Mouse (Mus musculus) left cerebral cortex, adult 11 months (tissue): ENCODE data around the gene Pik3r5.

Experiments
- DNase-seq: peaks from one replicate; pipeline ENCODE4 v3.0.0; 2022; ENCODE audit warnings: low spot score

Pik3r5 gene

GRCm38 (mm10) chr11:68486093-68486492 lies 54.2 kb downstream of the Pik3r5 start:
- no peak for DNase-seq

- no peak for DNase-seq
Observed at GRCm38 (mm10) chr11:68487720-68488119, 55.8 kb downstream of the Pik3r5 start.

- no peak for DNase-seq
Observed at GRCm38 (mm10) chr11:68488256-68488824, 56.4 kb downstream of the Pik3r5 start.

GRCm38 (mm10) chr11:68489236-68489635 lies 57.3 kb downstream of the Pik3r5 start:
- DNase-seq, result no peak

- DNase-seq, result no peak
Observed at GRCm38 (mm10) chr11:68492592-68492991, 60.7 kb downstream of the Pik3r5 start.

- no peak for DNase-seq
Observed at GRCm38 (mm10) chr11:68493760-68494159, 61.8 kb downstream of the Pik3r5 start.

GRCm38 (mm10) chr11:68497081-68497480 lies 65.2 kb downstream of the Pik3r5 start:
- DNase-seq, result no peak

GRCm38 (mm10) chr11:68498517-68498916 lies 66.6 kb downstream of the Pik3r5 start:
- no peak for DNase-seq

GRCm38 (mm10) chr11:68498999-68499699 lies 67.2 kb downstream of the Pik3r5 start:
- DNase-seq, result no peak

GRCm38 (mm10) chr11:68500949-68501350 lies 69.0 kb downstream of the Pik3r5 start:
- no peak for DNase-seq

- DNase-seq, result no peak
Observed at GRCm38 (mm10) chr11:68502408-68502807, 70.5 kb downstream of the Pik3r5 start.

- no peak for DNase-seq
Observed at GRCm38 (mm10) chr11:68502902-68503629, 71.1 kb downstream of the Pik3r5 start, which contains the start of gene Pik3r6. Gene Pik3r6, plus strand, starts transcription at chr11:68503019.

- no peak for DNase-seq
Observed at GRCm38 (mm10) chr11:68504913-68505312, 73.0 kb downstream of the Pik3r5 start.

- no peak for DNase-seq
Observed at GRCm38 (mm10) chr11:68507246-68507645, 75.3 kb downstream of the Pik3r5 start.

GRCm38 (mm10) chr11:68508619-68509018 lies 76.7 kb downstream of the Pik3r5 start:
- no peak for DNase-seq

- no peak for DNase-seq
Observed at GRCm38 (mm10) chr11:68509194-68509593, 77.3 kb downstream of the Pik3r5 start.

- DNase-seq, result no peak
Observed at GRCm38 (mm10) chr11:68513969-68514368, 82.0 kb downstream of the Pik3r5 start.

GRCm38 (mm10) chr11:68519362-68519761 lies 87.4 kb downstream of the Pik3r5 start:
- no peak for DNase-seq

- DNase-seq, result no peak
Observed at GRCm38 (mm10) chr11:68519815-68520214, 87.9 kb downstream of the Pik3r5 start.

GRCm38 (mm10) chr11:68520439-68520838 lies 88.5 kb downstream of the Pik3r5 start:
- DNase-seq, result no peak

- DNase-seq, result no peak
Observed at GRCm38 (mm10) chr11:68521352-68521751, 89.4 kb downstream of the Pik3r5 start.

- no peak for DNase-seq
Observed at GRCm38 (mm10) chr11:68526441-68526840, 94.5 kb downstream of the Pik3r5 start.
